Mouse (Mus musculus) 3134 (cell line): ENCODE measurements around the gene Hist1h4j.

ENCODE experiments used
- DNase-seq: peaks from one replicate; pipeline ENCODE4 v3.0.0-alpha.2; 2011; ENCODE audit warnings: low spot score; ENCODE audit not compliant: insufficient read length; ENCODE audit errors: extremely low read depth

The Hist1h4j gene

GRCm38 (mm10) chr13:21722993-21723836 is 11.6 kb upstream of the Hist1h4j start:
- peak; percentile 37 for DNase-seq

- no peak for DNase-seq
Measured at GRCm38 (mm10) chr13:21727948-21728572, 6.8 kb upstream of the Hist1h4j start.

GRCm38 (mm10) chr13:21729544-21729943 is 5.3 kb upstream of the Hist1h4j start:
- no peak for DNase-seq

GRCm38 (mm10) chr13:21733466-21733865 is 1.4 kb upstream of the Hist1h4j start:
- DNase-seq, result peak; percentile 52

GRCm38 (mm10) chr13:21734010-21734905 is 606 bp upstream of the Hist1h4j start:
- DNase-seq, result peak; percentile 69

- no peak for DNase-seq
Measured at GRCm38 (mm10) chr13:21745006-21745405, 10.1 kb downstream of the Hist1h4j start.

GRCm38 (mm10) chr13:21749387-21750158 is 14.7 kb downstream of the Hist1h4j start:
- no peak for DNase-seq

GRCm38 (mm10) chr13:21750159-21751017 is 15.5 kb downstream of the Hist1h4j start, which contains the start of gene Hist1h4k:
Gene Hist1h4k (minus strand): TSS chr13:21750505.
- DNase-seq, result peak; percentile 94

GRCm38 (mm10) chr13:21751417-21751816 is 16.6 kb downstream of the Hist1h4j start:
- DNase-seq, result peak; percentile 37

GRCm38 (mm10) chr13:21751827-21752226 is 17.0 kb downstream of the Hist1h4j start:
- DNase-seq, result peak; percentile 46

GRCm38 (mm10) chr13:21752356-21752755 is 17.5 kb downstream of the Hist1h4j start:
- DNase-seq, result peak; percentile 51

GRCm38 (mm10) chr13:21753051-21753523 is 18.2 kb downstream of the Hist1h4j start:
- DNase-seq, result no peak

- peak; percentile 95 for DNase-seq
Measured at GRCm38 (mm10) chr13:21753524-21754285, 18.8 kb downstream of the Hist1h4j start, which contains the start of the genes Hist1h2ak and Hist1h2bn. Gene Hist1h2ak (minus strand): TSS chr13:21753827. Gene Hist1h2bn (plus strand): TSS chr13:21754123.

- peak; percentile 72 for DNase-seq
Measured at GRCm38 (mm10) chr13:21754294-21755001, 19.6 kb downstream of the Hist1h4j start.

GRCm38 (mm10) chr13:21755707-21756106 is 20.8 kb downstream of the Hist1h4j start:
- no peak for DNase-seq

- peak; percentile 66 for DNase-seq
Measured at GRCm38 (mm10) chr13:21778814-21779766, 44.2 kb downstream of the Hist1h4j start.
